Mouse (Mus musculus) hindbrain, embryonic 12.5 days (tissue): ENCODE data around the gene Uncx. TPM values are rescaled to one million over a fixed set of nuclear protein-coding genes. Genes with fewer than 3 reads are reported as not detected.
A peak's percentile ranks its signal among the peaks of the same experiment; 100 is the strongest.
"Not testable (repeated sequence)": the region's sequence is repeated elsewhere in the genome, so short reads cannot be mapped to it uniquely, and the experiment has no call there.

ENCODE experiments used
- ATAC-seq: fragments of 200-750 bp; cut with Nextera tagmentation; 2 replicates; pipeline ENCODE4 v1.8.0; 2017; ENCODE audit warnings: moderate TSS enrichment; ENCODE audit not compliant: low FRiP score
- H3K27ac ChIP-seq: fragments of 300-500 bp; sonication (generic); 2 replicates; pipeline ENCODE4 v1.5.1; 2016; ENCODE audit warnings: mild to moderate bottlenecking
- H3K27me3 ChIP-seq: fragments of 300-500 bp; sonication (generic); 2 replicates; pipeline ENCODE4 v1.6.1; 2016; ENCODE audit warnings: mild to moderate bottlenecking
- H3K36me3 ChIP-seq: fragments of 300-500 bp; sonication (generic); 2 replicates; pipeline ENCODE4 v1.6.1; 2016; ENCODE audit warnings: mild to moderate bottlenecking
- H3K4me1 ChIP-seq: fragments of 300-500 bp; sonication (generic); 2 replicates; pipeline ENCODE4 v1.6.1; 2016
- H3K4me2 ChIP-seq: fragments of 300-500 bp; sonication (generic); replicated peaks from 2 replicates; pipeline ENCODE4 v1.6.1; 2016; ENCODE audit warnings: mild to moderate bottlenecking
- H3K4me3 ChIP-seq: fragments of 300-500 bp; sonication (generic); 2 replicates; pipeline ENCODE4 v1.5.1; 2016; ENCODE audit warnings: mild to moderate bottlenecking
- H3K9ac ChIP-seq: fragments of 300-500 bp; sonication (generic); 2 replicates; pipeline ENCODE4 v1.6.1; 2016; ENCODE audit warnings: mild to moderate bottlenecking, moderate library complexity
- H3K9me3 ChIP-seq: fragments of 300-500 bp; sonication (generic); replicated peaks from 2 replicates; pipeline ENCODE4 v1.6.1; 2016; ENCODE audit warnings: mild to moderate bottlenecking
- WGBS: fragments of 180-500 bp; shearing (Covaris S2); methylation state at CpG from one replicate; pipeline ENCODE4 v1.1.7; 2016; 5-methylcytosine and 5-hydroxymethylcytosine counted together
- polyA plus RNA-seq: library from polyadenylated mRNA; unstranded; fragments of >200 nt; fragmentation: Nextera tagmentation; extraction: Ambion mirVana; gene quantifications from 2 replicates; pipeline ENCODE4 v1.2.1, GENCODE M21; 2016

The Uncx gene
- polyA plus RNA-seq, 1 experiment from 2014 or later: 97.3 TPM

DNA sequence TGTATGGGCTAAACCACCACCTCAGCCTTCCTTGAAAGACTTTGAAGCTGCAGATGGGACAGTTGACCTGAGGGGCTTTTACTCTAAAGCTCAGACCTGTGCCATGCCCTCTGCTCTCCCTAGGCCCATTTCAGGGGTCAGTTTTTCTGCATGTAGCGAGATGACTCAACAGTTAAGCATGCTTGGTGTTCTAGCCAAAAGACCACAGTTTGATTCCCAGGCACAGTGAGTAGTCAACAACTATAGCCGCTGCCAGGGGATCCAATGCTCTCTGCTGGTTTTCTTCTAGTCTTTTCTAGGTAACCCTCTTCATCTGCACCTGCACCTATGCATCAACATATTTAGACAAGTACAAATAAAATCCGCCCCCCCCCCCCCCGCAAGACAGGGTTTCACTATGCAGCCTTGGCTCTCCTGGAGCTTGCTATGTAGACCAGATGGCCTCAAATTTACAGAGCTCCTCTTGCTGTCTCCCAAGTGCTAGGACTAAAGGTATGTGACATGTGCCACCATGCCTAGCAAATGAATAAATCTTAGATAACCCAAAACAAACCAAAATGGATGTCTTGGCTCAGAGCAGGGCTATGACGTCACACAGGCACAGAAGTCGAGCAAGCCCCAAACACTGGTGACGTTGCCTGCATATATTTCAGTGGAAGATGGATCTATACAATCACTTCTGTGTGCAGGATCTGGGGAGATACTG is 30.5 kb downstream of the Uncx start:
- no peaks in the 10 kb centered on the region for H3K9me3 ChIP-seq
- H3K4me2 ChIP-seq: no peak overlapping the region
- 88% methylated on average over 7 of the region's 7 CpGs for WGBS
- ATAC-seq: no peak
- peaks cover 7% of the 10 kb centered on the region; the same call in 1 of the 2 replicates for H3K4me1 ChIP-seq
- H3K27ac ChIP-seq: no peak overlapping the region
- H3K9ac ChIP-seq: no peak overlapping the region
- no peak overlapping the region for H3K4me3 ChIP-seq
- no peaks in the 10 kb centered on the region for H3K36me3 ChIP-seq
- H3K27me3 ChIP-seq: peaks cover 38% of the 10 kb centered on the region

DNA sequence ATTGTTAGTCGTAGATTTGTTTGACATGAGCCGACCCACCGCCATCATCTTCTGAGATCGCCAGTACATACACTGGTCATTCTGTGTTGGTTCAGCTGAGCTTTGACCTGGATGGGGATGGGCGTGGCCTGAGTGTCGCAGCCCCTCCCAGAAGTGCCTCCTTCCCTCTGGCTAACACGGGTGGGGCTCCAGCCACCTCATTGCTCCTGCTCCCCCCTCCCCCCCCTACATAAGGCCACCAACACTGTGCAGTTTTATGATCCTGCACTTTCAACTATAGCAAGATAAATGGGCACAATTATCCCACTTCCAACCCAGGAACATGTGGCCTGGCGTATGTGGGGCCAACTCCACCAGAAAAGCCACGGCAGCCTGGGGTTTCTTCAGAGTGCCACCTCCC is 31.8 kb downstream of the Uncx start:
- WGBS: 73% methylated on average over 9 of the region's 9 CpGs
- no peaks in the 10 kb centered on the region for H3K36me3 ChIP-seq
- H3K4me2 ChIP-seq: no peak overlapping the region
- no peak for ATAC-seq
- H3K4me1 ChIP-seq: peaks cover 12% of the 10 kb centered on the region
- no peak overlapping the region for H3K27ac ChIP-seq
- peaks cover 40% of the 10 kb centered on the region for H3K27me3 ChIP-seq
- no peak overlapping the region for H3K9ac ChIP-seq
- no peak overlapping the region for H3K4me3 ChIP-seq
- H3K9me3 ChIP-seq: no peaks in the 10 kb centered on the region

DNA sequence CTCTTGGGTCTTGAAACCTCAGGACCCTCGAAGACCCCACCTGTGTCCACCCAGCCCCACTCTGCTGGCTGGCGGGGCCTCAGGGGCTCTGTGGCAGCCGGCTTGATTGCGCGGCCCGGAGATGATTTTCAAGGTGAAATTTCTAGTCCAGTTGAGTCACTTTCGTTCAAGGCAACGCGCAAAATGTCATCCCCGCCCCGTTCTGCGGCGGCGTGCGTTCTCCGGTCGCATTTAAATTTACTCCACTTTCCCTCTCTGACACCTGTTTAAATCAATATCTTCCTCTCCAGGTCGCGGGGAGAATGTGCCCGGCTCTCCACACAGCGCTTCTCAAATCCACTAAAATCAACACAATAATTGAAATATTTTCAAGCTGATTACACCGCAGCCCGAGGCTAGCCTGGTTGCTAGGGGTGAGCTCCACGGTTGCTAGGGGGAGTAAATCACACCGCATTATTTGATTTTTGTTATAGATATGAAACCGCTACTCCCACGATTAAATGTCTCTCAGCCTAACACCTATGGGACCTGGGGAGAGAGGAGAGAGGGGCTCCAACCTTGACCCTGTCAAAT is 37.0 kb downstream of the Uncx start:
- no peak for ATAC-seq
- H3K27me3 ChIP-seq: peaks cover 78% of the 10 kb centered on the region
- peaks cover 42% of the 10 kb centered on the region for H3K4me1 ChIP-seq
- H3K9ac ChIP-seq: no peak overlapping the region
- H3K36me3 ChIP-seq: no peaks in the 10 kb centered on the region
- H3K9me3 ChIP-seq: no peaks in the 10 kb centered on the region
- H3K4me3 ChIP-seq: no peak overlapping the region
- WGBS: 25% methylated on average over 27 of the region's 27 CpGs
- H3K4me2 ChIP-seq: peak overlapping the region; percentile 29
- H3K27ac ChIP-seq: 0 out of 2 replicates have a peak overlapping the region, but pooled peaks have one; percentile 12

DNA sequence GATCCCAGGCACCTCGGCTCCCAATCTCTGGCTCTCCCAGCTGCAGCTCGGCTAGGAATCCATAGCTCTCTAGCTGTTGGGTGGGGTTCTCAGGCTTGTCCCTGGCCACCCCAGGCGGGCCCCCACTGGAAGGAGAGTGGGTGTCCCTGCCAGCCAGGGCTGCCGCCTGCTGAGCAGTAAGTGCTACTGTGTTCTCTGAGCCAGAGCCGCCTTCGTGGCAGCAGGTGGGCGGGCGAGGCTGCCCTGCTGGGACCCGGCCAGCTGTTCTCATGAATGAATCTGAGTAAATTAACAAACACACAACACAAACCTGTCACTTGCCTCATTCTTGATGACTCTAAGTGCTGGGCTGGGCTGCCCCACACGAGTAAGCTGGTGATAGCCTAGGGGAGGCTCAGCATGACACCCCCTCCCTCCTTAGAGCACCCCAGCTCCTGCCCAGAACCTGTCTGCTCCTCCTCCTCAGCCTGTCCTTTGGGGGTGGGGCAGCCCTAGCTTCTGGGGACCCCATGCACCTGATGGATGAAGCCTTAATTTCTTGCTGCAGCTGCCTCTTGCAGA is 38.1 kb downstream of the Uncx start:
- H3K9ac ChIP-seq: no peak overlapping the region
- H3K4me1 ChIP-seq: peaks cover 48% of the 10 kb centered on the region
- ATAC-seq: peak; percentile 51; the same call in 1 of the 2 replicates
- H3K27me3 ChIP-seq: peaks cover 85% of the 10 kb centered on the region
- 0 out of 2 replicates have a peak overlapping the region, but pooled peaks have one; percentile 7 for H3K27ac ChIP-seq
- H3K9me3 ChIP-seq: no peaks in the 10 kb centered on the region
- H3K4me2 ChIP-seq: 0 out of 2 replicates have a peak overlapping the region, but pooled peaks have one; percentile 15
- no peak overlapping the region for H3K4me3 ChIP-seq
- H3K36me3 ChIP-seq: no peaks in the 10 kb centered on the region
- WGBS: 2% methylated on average over 10 of the region's 10 CpGs

DNA sequence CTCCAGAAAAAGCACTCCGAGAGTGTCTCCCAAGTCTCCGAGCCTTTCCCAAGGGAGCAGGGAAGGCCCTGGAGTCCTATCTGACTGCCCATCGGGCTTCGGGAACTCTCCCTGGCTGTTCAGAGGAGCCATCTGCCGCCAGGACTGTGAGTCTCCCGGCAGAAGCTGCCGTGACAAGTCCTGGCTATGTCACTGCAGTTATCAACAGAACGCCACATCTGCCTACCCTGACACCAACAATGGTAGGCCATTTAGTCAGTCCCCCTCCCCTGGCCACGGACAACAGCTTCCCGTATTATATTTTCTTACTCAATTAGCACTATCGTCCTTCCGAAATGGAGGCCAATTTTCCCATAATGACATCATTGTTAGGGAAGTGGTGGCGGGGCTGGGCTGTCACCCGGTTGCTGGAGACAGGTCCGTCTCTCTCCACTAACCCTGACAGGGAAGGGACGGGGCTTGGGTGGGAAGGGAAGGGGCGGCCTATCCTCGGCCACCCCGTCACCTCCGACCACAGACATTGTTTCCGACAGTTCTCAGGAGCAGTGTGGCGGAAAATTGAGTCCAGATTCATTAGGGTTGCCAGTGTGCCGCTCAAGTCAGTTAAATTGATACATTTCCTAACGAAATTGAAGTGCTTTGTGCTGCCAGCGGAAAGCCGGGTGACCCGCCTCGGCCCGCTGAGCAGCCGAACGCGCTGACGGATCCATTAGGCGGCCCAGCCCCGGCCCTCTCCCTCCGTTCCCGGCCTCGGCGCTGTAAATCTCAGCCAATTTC is 41.9 kb downstream of the Uncx start:
- Histone ChIP-seq H3K4me2 (peak overlapping the region; percentile 38), H3K27me3 (peaks cover 74% of the 10 kb centered on the region), H3K27ac (peak overlapping the region; percentile 81), H3K4me1 (peaks cover 41% of the 10 kb centered on the region), H3K9ac (0 out of 2 replicates have a peak overlapping the region, but pooled peaks have one; percentile 29), H3K36me3 (no peaks in the 10 kb centered on the region), H3K9me3 (peaks cover 6% of the 10 kb centered on the region), H3K4me3 (no peak overlapping the region)
- peak; percentile 86 for ATAC-seq
- WGBS: 2% methylated on average over 39 of the region's 39 CpGs

DNA sequence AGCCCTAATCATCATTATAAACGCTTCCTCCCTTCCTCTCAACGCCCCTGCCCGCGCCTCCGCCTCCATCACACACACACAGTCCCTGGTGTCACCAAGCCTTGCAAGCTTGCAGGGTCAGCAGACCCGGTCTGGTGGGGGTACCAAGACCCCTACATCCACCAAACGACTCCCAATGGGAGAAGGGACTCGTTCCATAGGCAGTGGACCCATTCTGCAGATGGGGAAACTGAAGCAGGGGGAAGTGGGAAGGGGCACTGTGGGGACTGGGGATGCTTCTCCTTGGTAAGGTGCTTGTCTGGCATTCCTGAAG is 42.4 kb downstream of the Uncx start:
- Histone ChIP-seq H3K9me3 (peaks cover 6% of the 10 kb centered on the region), H3K36me3 (no peaks in the 10 kb centered on the region), H3K27ac (peak overlapping the region; percentile 81), H3K4me2 (peak overlapping the region; percentile 38), H3K4me3 (no peak overlapping the region), H3K9ac (no peak overlapping the region), H3K4me1 (peaks cover 36% of the 10 kb centered on the region), H3K27me3 (peaks cover 69% of the 10 kb centered on the region)
- 11% methylated on average over 8 of the region's 8 CpGs for WGBS
- peak; percentile 42 for ATAC-seq

DNA sequence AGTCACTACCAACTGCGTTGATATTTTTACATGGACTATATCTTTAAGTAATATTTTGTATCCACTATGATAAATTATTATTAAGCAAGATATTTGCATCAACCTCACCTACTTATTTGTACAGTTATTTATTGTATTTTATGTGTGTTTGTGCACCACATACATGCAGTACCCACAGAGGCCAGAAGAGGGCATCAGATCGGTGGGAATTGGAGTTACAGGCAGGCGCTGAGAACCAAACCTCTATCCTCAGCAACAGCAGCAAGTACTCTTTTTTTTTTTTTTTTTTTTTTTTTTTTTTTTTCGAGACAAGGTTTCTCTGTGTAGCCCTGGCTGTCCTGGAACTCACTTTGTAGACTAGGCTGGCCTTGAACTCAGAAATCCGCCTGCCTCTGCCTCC is 44.2 kb downstream of the Uncx start:
- H3K9ac ChIP-seq, H3K9me3 ChIP-seq, H3K27ac ChIP-seq, H3K36me3 ChIP-seq, H3K4me3 ChIP-seq, ATAC-seq, H3K4me2 ChIP-seq: not testable (repeated sequence)
- Histone ChIP-seq H3K4me1 (peaks cover 18% of the 10 kb centered on the region), H3K27me3 (peaks cover 68% of the 10 kb centered on the region)
- 73% methylated on average over 5 of the region's 5 CpGs for WGBS

DNA sequence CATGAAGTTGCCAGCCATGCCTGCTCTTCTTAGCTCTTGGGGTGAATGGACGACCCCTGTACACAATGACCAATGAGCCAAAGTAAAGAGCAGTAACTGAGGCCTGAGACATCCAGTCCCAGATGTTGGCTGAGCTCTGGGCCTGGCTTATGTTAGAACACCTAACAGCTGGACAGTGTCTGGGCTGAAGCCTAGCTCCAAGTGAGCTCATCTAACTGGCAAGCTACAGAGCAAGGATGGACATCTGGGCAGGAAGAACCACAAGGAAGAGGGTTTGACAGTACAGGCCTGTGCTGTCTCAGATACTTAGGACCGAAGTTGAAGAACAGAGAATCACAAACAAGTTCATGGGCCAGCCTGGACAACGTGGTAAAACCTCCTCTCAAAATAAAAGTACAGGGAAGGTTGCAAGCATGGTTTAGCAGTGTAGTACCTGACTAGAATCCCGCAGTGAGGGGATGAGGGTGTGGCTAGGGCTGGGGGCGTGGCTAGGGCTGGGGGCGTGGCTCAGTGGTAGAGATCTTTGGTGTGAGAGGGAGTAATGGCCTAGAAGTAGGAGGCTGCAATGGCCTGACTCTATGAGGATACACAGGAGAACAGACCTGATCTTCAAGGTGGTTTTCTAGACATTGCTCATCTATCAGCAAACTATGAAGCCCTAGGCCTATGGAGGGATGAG is 47.5 kb downstream of the Uncx start:
- WGBS: 45% methylated on average over 6 of the region's 6 CpGs
- Histone ChIP-seq H3K4me1 (peaks cover 21% of the 10 kb centered on the region), H3K27me3 (peaks cover 53% of the 10 kb centered on the region)
- not testable (repeated sequence) for H3K4me2 ChIP-seq, H3K4me3 ChIP-seq, ATAC-seq, H3K27ac ChIP-seq, H3K36me3 ChIP-seq, H3K9me3 ChIP-seq, H3K9ac ChIP-seq

DNA sequence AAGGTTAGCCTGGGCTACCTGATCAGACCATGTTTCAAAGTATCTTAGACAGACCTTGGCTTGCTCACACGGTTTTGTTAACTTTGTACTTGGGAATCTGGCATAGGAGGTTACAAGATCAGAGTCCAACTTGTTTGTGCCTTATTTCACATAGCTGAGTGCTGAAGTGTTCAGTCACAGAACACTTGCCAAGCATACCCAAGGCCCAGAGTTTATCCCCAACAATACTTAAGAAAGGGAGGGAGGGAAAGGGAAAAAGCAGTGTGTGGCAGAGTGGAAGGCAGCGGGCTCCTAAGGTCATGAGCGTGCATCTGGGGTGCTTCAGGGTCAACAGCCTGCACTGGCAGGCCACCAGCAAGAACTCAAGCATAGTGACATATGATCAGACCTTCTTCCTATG is 48.7 kb downstream of the Uncx start:
- peaks cover 2% of the 10 kb centered on the region for H3K9me3 ChIP-seq
- 81% methylated on average over 3 of the region's 3 CpGs for WGBS
- H3K4me2 ChIP-seq: no peak overlapping the region
- no peak overlapping the region for H3K9ac ChIP-seq
- H3K4me3 ChIP-seq: no peak overlapping the region
- H3K36me3 ChIP-seq: no peaks in the 10 kb centered on the region
- no peak overlapping the region for H3K27ac ChIP-seq
- H3K4me1 ChIP-seq: peaks cover 21% of the 10 kb centered on the region
- H3K27me3 ChIP-seq: peaks cover 57% of the 10 kb centered on the region
- no peak for ATAC-seq

DNA sequence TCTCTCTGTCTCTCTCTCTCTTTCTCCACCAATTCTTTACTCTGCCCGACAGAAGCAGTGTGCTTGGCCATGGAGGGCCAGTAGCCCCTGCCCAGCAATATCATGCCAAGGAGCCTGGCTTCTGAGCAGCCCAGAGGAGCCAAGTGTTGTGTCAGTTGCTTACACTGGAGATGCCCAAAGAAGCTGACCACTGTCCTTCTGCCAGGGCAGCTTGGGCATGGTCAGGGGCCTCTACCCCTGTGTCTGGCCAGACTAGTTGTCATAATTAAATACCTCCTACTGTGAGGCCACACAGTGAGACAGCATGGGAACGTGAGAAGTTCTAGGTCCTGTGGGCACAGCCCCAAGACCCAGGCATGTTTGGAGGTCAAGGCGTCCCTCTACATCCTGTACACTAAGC is 49.6 kb downstream of the Uncx start:
- Histone ChIP-seq H3K36me3 (no peaks in the 10 kb centered on the region), H3K9me3 (no peaks in the 10 kb centered on the region; the same call in 1 of the 2 replicates), H3K4me3 (no peak overlapping the region), H3K9ac (no peak overlapping the region), H3K4me1 (peaks cover 24% of the 10 kb centered on the region), H3K27me3 (peaks cover 61% of the 10 kb centered on the region), H3K4me2 (no peak overlapping the region), H3K27ac (no peak overlapping the region; the same call in 1 of the 2 replicates)
- no peak for ATAC-seq
- 63% methylated on average over 3 of the region's 3 CpGs for WGBS

DNA sequence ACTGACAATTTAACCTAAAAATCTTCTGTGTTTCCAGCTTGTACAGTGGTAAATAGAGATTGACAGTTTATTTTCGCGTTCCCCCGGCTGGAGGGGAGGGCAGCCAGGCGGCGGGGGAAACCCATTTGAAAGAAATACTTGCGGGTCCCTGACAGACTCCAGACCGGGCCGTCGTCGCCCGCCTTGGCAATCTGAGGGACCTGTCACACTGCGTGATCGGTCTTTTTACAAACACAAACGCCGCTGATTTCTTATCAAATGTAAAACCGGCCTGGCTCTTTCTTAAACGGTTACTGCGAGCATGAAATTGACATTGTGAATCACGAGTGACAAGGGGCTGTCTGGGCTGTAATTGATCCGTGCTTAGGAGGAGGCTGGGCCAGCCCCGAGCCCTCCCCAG is 50.5 kb downstream of the Uncx start:
- Histone ChIP-seq H3K27ac (peak overlapping the region; percentile 3; the same call in 1 of the 2 replicates), H3K4me1 (peaks cover 33% of the 10 kb centered on the region), H3K36me3 (no peaks in the 10 kb centered on the region), H3K9ac (no peak overlapping the region), H3K4me3 (no peak overlapping the region), H3K27me3 (peaks cover 70% of the 10 kb centered on the region), H3K9me3 (no peaks in the 10 kb centered on the region), H3K4me2 (0 out of 2 replicates have a peak overlapping the region, but pooled peaks have one; percentile 1)
- no peak for ATAC-seq
- 5% methylated on average over 21 of the region's 21 CpGs for WGBS

DNA sequence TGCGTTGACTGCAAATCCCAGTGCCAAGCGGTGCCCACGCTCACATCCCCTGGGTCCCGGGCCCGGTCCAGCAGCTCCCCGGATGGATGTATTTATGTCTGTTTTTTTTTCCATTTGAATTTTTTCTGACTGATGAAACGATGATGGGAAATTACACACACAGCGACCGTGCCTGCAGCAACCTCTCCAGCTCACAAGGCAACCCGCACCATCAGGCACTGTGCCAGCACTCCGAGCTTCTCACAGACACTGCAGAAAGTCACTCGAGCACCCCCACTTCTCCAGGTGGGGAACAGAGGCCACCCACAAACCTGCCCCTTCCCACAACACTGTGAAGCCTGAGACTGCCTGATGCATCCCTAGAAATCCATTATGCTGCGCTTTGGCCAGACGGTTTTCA is 51.7 kb downstream of the Uncx start:
- no peaks in the 10 kb centered on the region for H3K36me3 ChIP-seq
- peaks cover 45% of the 10 kb centered on the region for H3K4me1 ChIP-seq
- no peak for ATAC-seq
- H3K27me3 ChIP-seq: peaks cover 75% of the 10 kb centered on the region
- peak overlapping the region; percentile 13; the same call in 1 of the 2 replicates for H3K27ac ChIP-seq
- H3K9ac ChIP-seq: no peak overlapping the region
- H3K4me3 ChIP-seq: no peak overlapping the region
- no peak overlapping the region for H3K4me2 ChIP-seq
- no peaks in the 10 kb centered on the region for H3K9me3 ChIP-seq
- WGBS: 80% methylated on average over 14 of the region's 14 CpGs
